Mouse (Mus musculus): ENCODE measurements at regions not wholly inside any gene's neighbourhood (a gene's known extent, or its start where the extent isn't known, plus 50 kb on each side); places are given as distances from the start of the nearest gene placed in this dataset.

GRCm38 (mm10) chr12:52400099-52400498, 103.7 kb upstream of the Arhgap5 start:
- no peak for DNase-seq (ENCODE audit: low read depth, low spot score)

- no peak for DNase-seq (ENCODE audit: low read depth, low spot score)
Observed at GRCm38 (mm10) chr12:52402711-52403110, 101.1 kb upstream of the Arhgap5 start.

DNA sequence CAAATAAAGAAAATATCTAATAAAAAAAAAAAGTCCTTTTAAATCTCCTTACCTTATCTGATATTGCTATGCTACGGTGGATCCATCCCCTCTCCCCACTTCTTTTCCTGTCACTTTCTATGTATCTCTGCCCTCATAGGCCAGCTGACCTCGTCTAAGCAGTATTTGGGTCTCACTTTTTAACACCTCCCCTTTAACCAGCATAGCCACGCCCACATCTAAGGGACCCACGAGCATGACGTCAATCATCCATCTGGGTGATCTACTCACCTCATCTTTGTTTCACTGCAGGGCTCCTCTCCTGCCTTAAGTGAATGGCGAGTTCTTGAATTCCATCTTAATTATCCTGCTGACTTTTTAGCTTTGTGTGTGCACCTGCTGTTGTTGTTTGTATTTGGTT, 97.4 kb upstream of the Arhgap5 start:
- no peak for DNase-seq (ENCODE audit: low read depth, low spot score)

GRCm38 (mm10) chr12:52408307-52408895, 95.4 kb upstream of the Arhgap5 start:
- DNase-seq (ENCODE audit: low read depth, low spot score): no peak

GRCm38 (mm10) chr12:52409221-52409620, 94.6 kb upstream of the Arhgap5 start:
- DNase-seq (ENCODE audit: low read depth, low spot score): no peak

DNA sequence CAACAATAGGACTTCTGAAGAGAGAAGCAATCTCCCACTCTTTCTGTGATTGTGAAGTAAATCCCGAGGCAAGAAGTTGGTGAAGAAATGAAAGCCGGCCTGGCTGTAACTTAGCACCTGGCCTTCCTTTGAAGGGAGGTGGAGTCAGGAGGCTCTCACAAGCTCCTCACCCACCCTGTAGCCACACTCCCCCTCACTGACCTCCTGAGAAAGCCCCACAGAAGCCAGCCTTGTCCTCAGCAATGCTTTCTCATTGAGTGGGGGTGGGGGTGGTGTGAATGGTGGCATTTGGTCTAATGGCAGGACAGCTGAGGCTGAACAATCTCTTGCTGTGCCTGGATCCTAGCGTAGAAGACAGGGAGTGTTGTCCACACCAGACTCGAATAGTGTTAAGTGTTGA, 91.6 kb upstream of the Arhgap5 start:
- no peak for DNase-seq (ENCODE audit: low read depth, low spot score)

DNA sequence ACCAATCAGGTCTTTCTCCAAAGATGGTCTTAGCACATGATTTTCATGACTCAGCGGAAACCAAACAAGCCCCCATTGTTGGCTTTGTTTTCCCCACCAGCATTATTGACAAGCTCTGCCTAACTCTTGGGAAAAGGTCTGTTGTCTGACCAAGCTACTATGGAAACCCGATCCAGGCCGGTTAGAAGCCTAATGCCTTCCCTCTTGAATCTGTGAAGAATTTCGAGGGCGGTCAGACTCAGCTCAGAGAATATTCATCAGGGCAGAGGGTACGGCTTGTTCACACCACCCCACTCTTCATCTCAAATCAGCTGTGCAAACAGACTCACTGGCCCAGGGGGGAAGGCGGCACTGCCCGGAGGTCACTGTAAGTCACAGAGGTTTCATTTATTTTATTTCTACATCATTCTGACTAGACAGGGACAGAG, 90.7 kb upstream of the Arhgap5 start:
- DNase-seq (ENCODE audit: low read depth, low spot score): no peak

DNA sequence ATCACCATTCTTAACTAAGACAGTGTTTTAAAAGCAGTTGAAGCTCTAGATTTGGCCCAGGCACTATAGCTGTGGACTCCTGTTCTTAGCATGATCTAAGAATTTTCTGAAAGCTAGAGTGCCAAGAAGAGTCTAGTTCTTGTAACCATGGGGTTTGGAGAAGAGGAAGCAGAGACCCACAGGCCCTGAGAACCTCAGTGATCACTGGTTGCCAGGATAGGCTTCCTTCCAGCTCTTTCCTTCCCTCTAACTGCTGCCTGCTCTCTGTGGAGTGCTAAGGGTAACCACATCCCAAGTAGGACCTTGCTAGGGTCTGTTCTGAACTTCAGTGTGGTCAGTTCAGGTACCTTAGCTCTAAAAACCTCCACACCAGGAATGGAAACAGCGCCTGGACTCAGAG, 81.0 kb upstream of the Arhgap5 start:
- no peak for DNase-seq (ENCODE audit: low read depth, low spot score)

- DNase-seq (ENCODE audit: low read depth, low spot score): no peak
Observed at GRCm38 (mm10) chr12:52424336-52425034, 79.3 kb upstream of the Arhgap5 start.

GRCm38 (mm10) chr12:52429935-52430334, 73.8 kb upstream of the Arhgap5 start:
- DNase-seq (ENCODE audit: low read depth, low spot score): no peak

- no peak for DNase-seq (ENCODE audit: low read depth, low spot score)
Observed at GRCm38 (mm10) chr12:52431933-52432332, 71.8 kb upstream of the Arhgap5 start.

DNA sequence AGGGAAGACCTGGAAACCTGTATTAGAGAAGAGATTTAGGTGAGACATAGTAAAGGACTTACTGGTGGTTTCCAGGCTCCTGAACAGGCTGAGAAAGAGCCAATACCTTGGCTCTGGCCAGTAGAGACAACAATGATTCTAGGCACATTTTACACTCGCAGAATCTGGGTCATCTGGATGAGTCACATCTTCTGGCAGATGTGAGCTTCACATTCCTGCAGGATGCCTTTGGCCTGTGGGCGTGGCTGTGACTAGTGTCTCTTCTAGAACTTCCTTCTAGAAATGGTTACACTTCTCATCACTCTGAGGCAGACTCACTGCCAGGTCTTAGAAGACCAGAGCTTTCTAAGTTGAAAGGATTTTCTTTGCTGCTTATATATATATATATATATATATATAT, 69.8 kb upstream of the Arhgap5 start:
- peak; percentile 49 for DNase-seq (ENCODE audit: low read depth, low spot score)

DNA sequence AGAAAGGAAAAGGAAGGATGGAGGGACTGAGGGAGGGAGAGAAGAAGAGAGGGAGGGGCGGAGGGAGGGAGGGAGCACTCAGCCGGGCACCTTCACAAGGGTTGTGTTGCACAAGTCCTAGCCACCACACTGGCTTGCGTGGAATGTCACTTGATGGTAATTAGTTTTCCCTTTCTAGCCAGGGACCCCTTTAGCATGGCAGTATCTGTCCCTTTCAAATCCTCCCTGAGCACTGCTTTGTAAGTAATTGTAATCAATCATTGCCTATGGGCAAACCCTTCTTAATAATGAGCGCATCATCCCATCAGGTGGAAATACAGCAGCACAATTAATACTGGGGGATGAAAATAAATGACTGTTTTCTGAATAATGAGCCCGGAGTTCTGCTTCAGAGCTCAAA, 68.5 kb upstream of the Arhgap5 start:
- DNase-seq (ENCODE audit: low read depth, low spot score): no peak

GRCm38 (mm10) chr12:52435795-52436211, 68.0 kb upstream of the Arhgap5 start:
- no peak for DNase-seq (ENCODE audit: low read depth, low spot score)

DNA sequence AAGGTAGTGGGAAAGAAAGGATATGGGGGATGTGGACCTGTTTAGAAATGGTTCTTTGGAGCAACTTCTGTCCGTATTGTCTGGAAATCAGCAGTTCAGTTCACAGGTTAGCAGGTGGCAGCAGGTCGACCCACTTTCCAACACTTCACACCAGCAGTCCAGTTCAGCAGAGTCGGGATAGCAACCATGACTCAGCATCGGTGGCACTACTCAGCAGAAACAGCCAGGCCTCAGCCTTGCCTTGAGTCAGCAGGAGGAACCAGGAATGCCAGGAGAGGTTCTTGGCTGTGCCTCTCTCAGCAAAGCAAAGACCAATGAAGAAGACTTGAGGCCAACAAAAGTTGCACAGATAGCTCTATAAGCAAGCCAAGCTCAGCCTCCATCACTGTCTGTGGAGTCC, 66.8 kb upstream of the Arhgap5 start:
- DNase-seq (ENCODE audit: low read depth, low spot score): no peak

DNA sequence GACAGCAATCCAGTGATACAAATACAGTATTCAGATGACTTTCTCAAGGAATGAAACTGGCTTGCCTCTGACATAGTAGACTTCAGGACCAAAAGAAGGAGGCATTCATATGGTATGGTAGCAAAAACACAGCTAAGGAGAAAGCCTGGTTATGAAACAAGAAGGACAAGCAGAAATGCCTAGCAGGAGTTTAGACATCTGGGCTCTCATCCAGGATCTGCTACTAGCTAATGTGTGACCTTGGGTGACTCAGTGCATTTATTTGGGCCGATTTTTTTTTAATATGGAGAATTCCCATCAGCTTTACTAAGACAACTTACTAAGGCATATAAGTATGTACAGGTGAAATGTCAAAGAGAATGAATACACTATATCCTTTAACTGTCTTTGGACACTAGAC, 64.5 kb upstream of the Arhgap5 start:
- DNase-seq (ENCODE audit: low read depth, low spot score): no peak

- no peak for DNase-seq (ENCODE audit: low read depth, low spot score)
Observed at GRCm38 (mm10) chr12:52440868-52441365, 62.9 kb upstream of the Arhgap5 start.

GRCm38 (mm10) chr12:52442337-52442736, 61.4 kb upstream of the Arhgap5 start:
- no peak for DNase-seq (ENCODE audit: low read depth, low spot score)

DNA sequence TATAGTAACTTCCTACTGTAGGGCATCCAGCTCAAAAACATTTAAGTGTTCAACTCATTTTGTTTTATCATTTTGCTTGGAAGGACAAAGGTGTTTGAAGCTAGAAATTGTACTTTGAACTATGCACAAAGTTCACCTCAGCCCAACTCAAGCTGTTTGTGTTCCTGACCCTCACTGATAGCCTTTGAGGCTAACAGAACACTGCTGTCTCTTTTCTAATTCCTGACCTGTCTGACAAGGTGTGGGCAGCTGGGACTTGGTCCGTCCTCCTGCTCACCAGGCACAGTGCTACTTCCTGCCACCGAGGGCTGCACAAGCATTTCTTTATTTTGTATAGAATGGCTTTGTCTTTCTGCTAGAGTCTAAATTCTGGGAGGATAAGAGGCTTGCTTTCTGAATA, 58.0 kb upstream of the Arhgap5 start:
- DNase-seq (ENCODE audit: low read depth, low spot score): no peak

GRCm38 (mm10) chr12:52446501-52446900, 57.3 kb upstream of the Arhgap5 start:
- no peak for DNase-seq (ENCODE audit: low read depth, low spot score)

GRCm38 (mm10) chr12:52447482-52447881, 56.3 kb upstream of the Arhgap5 start:
- DNase-seq (ENCODE audit: low read depth, low spot score): no peak

DNA sequence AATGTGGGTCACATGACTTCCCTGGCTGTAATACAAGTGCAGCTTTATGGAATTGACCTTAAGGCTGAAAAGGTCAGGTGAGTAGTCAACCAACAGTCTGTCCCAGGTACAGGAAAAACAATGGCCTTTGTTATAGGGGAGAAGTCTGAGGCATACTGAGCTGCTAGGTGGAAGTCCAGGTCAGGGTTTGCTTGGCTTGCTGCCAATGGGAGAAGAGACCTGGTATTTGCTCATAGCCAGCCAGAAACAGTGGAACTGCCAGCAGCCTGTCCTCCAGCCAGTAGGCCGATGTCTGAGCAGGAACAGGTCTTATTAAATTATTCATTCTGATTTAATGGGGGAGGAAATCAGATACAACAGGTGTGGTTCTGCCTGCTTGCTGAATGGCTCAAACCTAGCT, 55.6 kb upstream of the Arhgap5 start:
- no peak for DNase-seq (ENCODE audit: low read depth, low spot score)

GRCm38 (mm10) chr12:52453890-52454289, 49.9 kb upstream of the Arhgap5 start:
- DNase-seq (ENCODE audit: low read depth, low spot score): no peak
